Mouse (Mus musculus) ES-Bruce4 (cell line): Measurements from ENCODE around the gene Hoxa4.

Experiments
- CTCF ChIP-seq: IDR thresholded peaks from one replicate; pipeline ENCODE4 v1.8.1; 2011; ENCODE audit warnings: low read depth, low read length
- EP300 ChIP-seq: IDR thresholded peaks from 2 replicates; pipeline ENCODE4 v1.6.1; 2011; ENCODE audit warnings: low read depth, low read length; ENCODE audit not compliant: insufficient read depth
- POLR2A ChIP-seq: IDR thresholded peaks from one replicate; pipeline ENCODE4 v1.8.1; 2011; ENCODE audit warnings: low read length; ENCODE audit not compliant: insufficient read depth

DNA sequence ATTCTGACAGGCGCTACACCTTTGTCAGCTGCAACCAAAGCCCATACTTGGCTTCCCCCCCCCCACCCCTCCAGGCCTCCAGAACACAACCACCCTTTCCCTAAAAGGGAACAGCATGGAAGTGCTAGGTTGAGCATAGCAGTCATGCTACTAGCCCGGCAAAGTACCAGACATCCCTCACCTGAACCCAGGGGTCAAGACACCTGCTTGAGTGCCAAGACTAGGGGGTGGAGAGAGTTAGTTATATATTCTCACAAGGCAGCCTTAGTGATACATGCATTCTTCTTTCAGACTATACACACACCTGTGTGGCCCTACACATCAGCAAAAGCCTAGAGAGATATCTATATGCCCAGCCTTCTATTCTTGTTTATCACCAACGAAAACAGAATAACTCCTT is 5.7 kb downstream of the Hoxa4 start:
- no peak for TF ChIP-seq CTCF
- TF ChIP-seq POLR2A, result no peak
- no peak for TF ChIP-seq EP300
